In genomic region chr9:21963417-21963816, GRCm38 (mm10) we compare ENCODE assay signal across 8 mouse cellular contexts. TPM values are rescaled to one million over a fixed set of nuclear protein-coding genes. Genes with fewer than 3 reads are reported as not detected.
DNase-seq lines count a peak whose midpoint lies in the region; ATAC-seq and TF ChIP-seq lines count a peak whose summit lies in the region.

Gene Epor, minus strand, starts transcription at chr9:21963506.

- H3K4me3 ChIP-seq in C2C12 (ENCODE audit: insufficient read depth, poor library complexity, severe bottlenecking): peak within 1 kb of the TSS; percentile 30
- peak within 1 kb of the TSS; percentile 44 for H3K4me3 ChIP-seq in forebrain, embryonic 16.5 days (replicated peaks; ENCODE audit: low read length)
- peak within 1 kb of the TSS; percentile 38 for H3K4me3 ChIP-seq in hindbrain, embryonic 15.5 days
- H3K4me3 ChIP-seq in liver, embryonic 16.5 days (ENCODE audit: low read depth, low read length): peak within 1 kb of the TSS; percentile 68
- peak within 1 kb of the TSS; percentile 30 for H3K4me3 ChIP-seq in neural tube, embryonic 14.5 days (ENCODE audit: low read depth, low read length)

- peak within 1 kb of the TSS; percentile 46 for H3ac ChIP-seq in C2C12 (ENCODE audit: control insufficient read depth, insufficient read length, low read depth)

- DNase-seq in adrenal gland, postnatal 36 days: peak; percentile 37 to 73
- DNase-seq in ovary, adult 18-20 months (ENCODE audit: low spot score): no peak
- no peak for DNase-seq in right cerebral cortex, postnatal 36 days (ENCODE audit: low spot score in 2 of 2)

- no peaks in the 10 kb centered on the region for H3K79me3 ChIP-seq in C2C12 (ENCODE audit: low read depth)

- no peaks in the 10 kb centered on the region for H3K79me2 ChIP-seq in C2C12 (ENCODE audit: control insufficient read depth, insufficient read depth)

- no peak within 1 kb of the TSS for H3K27ac ChIP-seq in forebrain, embryonic 16.5 days (ENCODE audit: low read length)
- no peak within 1 kb of the TSS for H3K27ac ChIP-seq in hindbrain, embryonic 15.5 days (replicated peaks)
- H3K27ac ChIP-seq in liver, embryonic 16.5 days (ENCODE audit: low read length): peak within 1 kb of the TSS; percentile 97
- no peak within 1 kb of the TSS for H3K27ac ChIP-seq in neural tube, embryonic 14.5 days (ENCODE audit: low read depth, low read length)

- H3K4me1 ChIP-seq in forebrain, embryonic 16.5 days (replicated peaks; ENCODE audit: control insufficient read depth, insufficient read depth, low read length): peaks cover 16% of the 10 kb centered on the region
- peaks cover 23% of the 10 kb centered on the region for H3K4me1 ChIP-seq in hindbrain, embryonic 15.5 days (replicated peaks)
- H3K4me1 ChIP-seq in liver, embryonic 16.5 days (ENCODE audit: control insufficient read depth, low read depth, low read length): peaks cover 36% of the 10 kb centered on the region
- peaks cover 19% of the 10 kb centered on the region for H3K4me1 ChIP-seq in neural tube, embryonic 14.5 days (ENCODE audit: control insufficient read depth, insufficient read depth, low read length)

- H3K9me3 ChIP-seq in forebrain, embryonic 16.5 days (ENCODE audit: control insufficient read depth, low read length): no peaks in the 10 kb centered on the region
- H3K9me3 ChIP-seq in hindbrain, embryonic 15.5 days: no peaks in the 10 kb centered on the region
- H3K9me3 ChIP-seq in liver, embryonic 16.5 days (replicated peaks; ENCODE audit: control insufficient read depth, low read length): no peaks in the 10 kb centered on the region
- H3K9me3 ChIP-seq in neural tube, embryonic 14.5 days (ENCODE audit: control insufficient read depth, low read length): no peaks in the 10 kb centered on the region

- no peak for ATAC-seq in forebrain, embryonic 16.5 days
- no peak for ATAC-seq in hindbrain, embryonic 15.5 days (ENCODE audit: low FRiP score, low read depth)
- peak; percentile 73 for ATAC-seq in liver, embryonic 16.5 days (ENCODE audit: low read depth)
- no peak for ATAC-seq in neural tube, embryonic 14.5 days (ENCODE audit: low read depth)

- no peaks in the 10 kb centered on the region for H3K27me3 ChIP-seq in C2C12 (ENCODE audit: control insufficient read depth, insufficient read depth, insufficient read length)
- peaks cover 38% of the 10 kb centered on the region for H3K27me3 ChIP-seq in forebrain, embryonic 16.5 days (replicated peaks; ENCODE audit: control insufficient read depth, insufficient read depth, low read length)
- peaks cover 52% of the 10 kb centered on the region for H3K27me3 ChIP-seq in hindbrain, embryonic 15.5 days
- H3K27me3 ChIP-seq in liver, embryonic 16.5 days (ENCODE audit: control insufficient read depth, insufficient read depth, low read depth, low read length): peaks cover 7% of the 10 kb centered on the region; the same call in 1 of the 2 replicates
- peaks cover 33% of the 10 kb centered on the region for H3K27me3 ChIP-seq in neural tube, embryonic 14.5 days (ENCODE audit: control insufficient read depth, insufficient read depth, low read length)

- no peak for TF ChIP-seq CTCF in C2C12 (IDR thresholded peaks at IDR 0.05; ENCODE audit: control insufficient read depth, insufficient read depth, insufficient read length)

- peak within 1 kb of the TSS; percentile 76 for H3K4me2 ChIP-seq in forebrain, embryonic 16.5 days (ENCODE audit: low read length)
- peak within 1 kb of the TSS; percentile 79 for H3K4me2 ChIP-seq in hindbrain, embryonic 15.5 days
- peak within 1 kb of the TSS; percentile 80 for H3K4me2 ChIP-seq in liver, embryonic 16.5 days (ENCODE audit: low read depth, low read length)
- H3K4me2 ChIP-seq in neural tube, embryonic 14.5 days (ENCODE audit: low read depth, low read length): peak within 1 kb of the TSS; percentile 63

- peak within 1 kb of the TSS; percentile 47 for H3K9ac ChIP-seq in forebrain, embryonic 16.5 days (replicated peaks; ENCODE audit: low read depth, low read length)
- H3K9ac ChIP-seq in hindbrain, embryonic 15.5 days: no peak within 1 kb of the TSS; the same call in 1 of the 2 replicates
- H3K9ac ChIP-seq in liver, embryonic 16.5 days (ENCODE audit: low read depth, low read length): peak within 1 kb of the TSS; percentile 74
- peak within 1 kb of the TSS; percentile 11 for H3K9ac ChIP-seq in neural tube, embryonic 14.5 days (replicated peaks; ENCODE audit: low read depth, low read length)

- 29% methylated on average over 8 of the region's 8 CpGs for WGBS in forebrain, embryonic 16.5 days
- WGBS in hindbrain, embryonic 15.5 days: 23% methylated on average over 8 of the region's 8 CpGs
- 6% methylated on average over 8 of the region's 8 CpGs for WGBS in liver, embryonic 16.5 days (ENCODE audit: insufficient replicate concordance)
- 21% methylated on average over 8 of the region's 8 CpGs for WGBS in neural tube, embryonic 14.5 days

- H3K36me3 ChIP-seq in C2C12 (ENCODE audit: control insufficient read depth, insufficient read depth): no peaks in the 10 kb centered on the region
- H3K36me3 ChIP-seq in forebrain, embryonic 16.5 days (ENCODE audit: control insufficient read depth, insufficient read depth): no peaks in the 10 kb centered on the region
- no peaks in the 10 kb centered on the region for H3K36me3 ChIP-seq in hindbrain, embryonic 15.5 days
- peaks cover 33% of the 10 kb centered on the region for H3K36me3 ChIP-seq in liver, embryonic 16.5 days (ENCODE audit: control insufficient read depth, insufficient read depth)
- no peaks in the 10 kb centered on the region for H3K36me3 ChIP-seq in neural tube, embryonic 14.5 days (ENCODE audit: control insufficient read depth, insufficient read depth, low read length)

TF ChIP-seq in C2C12, 6 proteins besides CTCF, POLR2A, EP300 and RAD21:
- no peak for TF ChIP-seq MAX (IDR thresholded peaks at IDR 0.05)
- no peak for TF ChIP-seq MYOD1 (IDR thresholded peaks at IDR 0.05; ENCODE audit: control insufficient read depth, insufficient read length, low read depth)
- no peak for TF ChIP-seq USF1 (IDR thresholded peaks at IDR 0.05; ENCODE audit: low read depth)
- TF ChIP-seq CEBPB (IDR thresholded peaks at IDR 0.05; ENCODE audit: low read depth): no peak
- TF ChIP-seq FOSL1 (IDR thresholded peaks at IDR 0.05; ENCODE audit: insufficient read depth, low read length, poor library complexity, severe bottlenecking): no peak
- no peak for TF ChIP-seq MYOG (IDR thresholded peaks at IDR 0.05; ENCODE audit: control insufficient read depth, extremely low read depth, insufficient read length)
TF ChIP-seq in C2C12: peak in this region for 0.

RNA-seq across cellular contexts. Expression of gene Epor, which starts in this region (rescaled TPM):
- polyA plus RNA-seq in C2C12 (2012; fragmentation: generic; extraction: Trizol): 6.3 TPM
- 1 to 10 TPM; 1.9 to 2.0 TPM for total RNA-seq in adrenal gland, postnatal 36 days (2021)
- 1.6 and 1.8 TPM in 2 replicates for polyA plus RNA-seq in forebrain, embryonic 16.5 days (2015; fragmentation: Nextera tagmentation; extraction: Ambion mirVana)
- polyA plus RNA-seq in hindbrain, embryonic 15.5 days (2015; fragmentation: Nextera tagmentation; extraction: Ambion mirVana): 1.3 and 1.9 TPM in 2 replicates
- polyA plus RNA-seq in liver, embryonic 16.5 days (2015; fragmentation: Nextera tagmentation; extraction: Ambion mirVana): 115 and 116 TPM in 2 replicates
- 0.67 and 2.0 TPM in 2 replicates for polyA plus RNA-seq in neural tube, embryonic 14.5 days (2014; fragmentation: Nextera tagmentation; extraction: Ambion mirVana)

Comparison
In these comparisons a context has a peak if more than half of its experiments do, and no peak if none do; other contexts are left out.
1. RNA of gene Epor (polyA plus RNA-seq): 115 to 116 TPM in liver, embryonic 16.5 days; 6.3 TPM in C2C12 (single experiment), 1.3 to 1.9 TPM in hindbrain, embryonic 15.5 days, 1.6 to 1.8 TPM in forebrain, embryonic 16.5 days and 0.67 to 2.0 TPM in neural tube, embryonic 14.5 days; every median in the first group is over 10 times any median in the second.
2. DNase-seq: peak in adrenal gland, postnatal 36 days (2 of 2); none in ovary, adult 18-20 months (single experiment) and right cerebral cortex, postnatal 36 days (0 of 2).
3. Peak in every context shown above with its lines, with median percentiles within 50 percentile points of each other: H3K4me3 ChIP-seq and H3K4me2 ChIP-seq.